Mouse (Mus musculus) megakaryocyte, embryonic 14.5 days (primary cell): ENCODE results near the gene Etnk1. TPM values are rescaled to one million over a fixed set of nuclear protein-coding genes. Genes with fewer than 3 reads are reported as not detected.

Source experiments
- H3K27me3 ChIP-seq: replicated peaks from 2 replicates; pipeline ENCODE3; 2012; ENCODE audit warnings: inconsistent platforms
- H3K36me3 ChIP-seq: replicated peaks from 2 replicates; pipeline ENCODE3; 2012; ENCODE audit warnings: low read length, inconsistent platforms, mixed read lengths
- H3K4me1 ChIP-seq: 2 replicates; pipeline ENCODE4 v1.6.1; 2012; ENCODE audit warnings: inconsistent platforms
- H3K4me3 ChIP-seq: replicated peaks from 2 replicates; pipeline ENCODE3; 2012; ENCODE audit warnings: moderate library complexity, mild to moderate bottlenecking, inconsistent platforms
- H3K9me3 ChIP-seq: 2 replicates; pipeline ENCODE4 v1.6.1; 2012; ENCODE audit warnings: inconsistent platforms
- FLI1 ChIP-seq: IDR thresholded peaks from 2 replicates; pipeline ENCODE4 v1.6.1; 2012; ENCODE audit warnings: low read length, inconsistent platforms, mixed read lengths
- GATA1 ChIP-seq: IDR thresholded peaks from 3 replicates; pipeline ENCODE4 v1.6.1; 2012; ENCODE audit warnings: mixed read lengths, low read length, inconsistent platforms, borderline replicate concordance
- polyA plus RNA-seq: library from polyadenylated mRNA; stranded (reverse); fragments of >175 nt; gene quantifications from 2 replicates; pipeline ENCODE4 v1.2.3, GENCODE M21; 2012; ENCODE audit warnings: low replicate concordance; ENCODE audit not compliant: insufficient read depth

Gene Etnk1
- polyA plus RNA-seq, 1 experiment: 3.1 TPM

- Histone ChIP-seq H3K4me1 (no peaks in the 10 kb centered on the region; the same call in 1 of the 2 replicates), H3K4me3 (no peak overlapping the region), H3K27me3 (no peaks in the 10 kb centered on the region), H3K9me3 (no peaks in the 10 kb centered on the region), H3K36me3 (no peaks in the 10 kb centered on the region)
- TF ChIP-seq GATA1 (no peak), FLI1 (no peak)
These were observed 10.3 kb upstream of the Etnk1 start for GRCm38 (mm10) chr6:143156684-143157083.

- H3K27me3 ChIP-seq: no peaks in the 10 kb centered on the region
- H3K4me3 ChIP-seq: no peak overlapping the region
- no peaks in the 10 kb centered on the region for H3K36me3 ChIP-seq
- H3K9me3 ChIP-seq: no peaks in the 10 kb centered on the region
- H3K4me1 ChIP-seq: no peaks in the 10 kb centered on the region
- TF ChIP-seq FLI1 (no peak), GATA1 (no peak)
These were observed 9.6 kb upstream of the Etnk1 start for GRCm38 (mm10) chr6:143157401-143157800.

GRCm38 (mm10) chr6:143160572-143161231 lies 6.3 kb upstream of the Etnk1 start:
- H3K36me3 ChIP-seq: no peaks in the 10 kb centered on the region
- no peaks in the 10 kb centered on the region for H3K9me3 ChIP-seq
- peaks cover 13% of the 10 kb centered on the region for H3K4me1 ChIP-seq
- no peak overlapping the region for H3K4me3 ChIP-seq
- H3K27me3 ChIP-seq: no peaks in the 10 kb centered on the region
- TF ChIP-seq GATA1: no peak
- TF ChIP-seq FLI1: no peak

- Histone ChIP-seq H3K27me3 (no peaks in the 10 kb centered on the region), H3K4me1 (peaks cover 22% of the 10 kb centered on the region), H3K36me3 (no peaks in the 10 kb centered on the region), H3K4me3 (no peak overlapping the region), H3K9me3 (no peaks in the 10 kb centered on the region)
- TF ChIP-seq FLI1: no peak
These were observed 4.7 kb upstream of the Etnk1 start for GRCm38 (mm10) chr6:143162161-143162877.

- TF ChIP-seq GATA1 (no peak), FLI1 (no peak)
- H3K4me3 ChIP-seq: no peak overlapping the region
These were observed 2.8 kb upstream of the Etnk1 start for GRCm38 (mm10) chr6:143163956-143164905.

GRCm38 (mm10) chr6:143164906-143165255 lies 2.1 kb upstream of the Etnk1 start:
- no peak overlapping the region for H3K4me3 ChIP-seq
- H3K9me3 ChIP-seq: no peaks in the 10 kb centered on the region
- peaks cover 3% of the 10 kb centered on the region for H3K36me3 ChIP-seq
- no peaks in the 10 kb centered on the region for H3K27me3 ChIP-seq
- TF ChIP-seq GATA1 (no peak), FLI1 (no peak)
- peaks cover 32% of the 10 kb centered on the region for H3K4me1 ChIP-seq

More at GRCm38 (mm10) chr6:143163956-143164905, 2.8 kb upstream of the Etnk1 start:
- no peaks in the 10 kb centered on the region for H3K9me3 ChIP-seq
- peaks cover 26% of the 10 kb centered on the region for H3K4me1 ChIP-seq
- H3K36me3 ChIP-seq: peaks cover under 1% of the 10 kb centered on the region
- H3K27me3 ChIP-seq: no peaks in the 10 kb centered on the region

GRCm38 (mm10) chr6:143165404-143166257 lies 1.4 kb upstream of the Etnk1 start:
- H3K36me3 ChIP-seq: peaks cover 7% of the 10 kb centered on the region
- peaks cover 39% of the 10 kb centered on the region for H3K4me1 ChIP-seq
- no peaks in the 10 kb centered on the region for H3K9me3 ChIP-seq
- no peaks in the 10 kb centered on the region for H3K27me3 ChIP-seq
- peak overlapping the region; percentile 99 for H3K4me3 ChIP-seq
- no peak for TF ChIP-seq FLI1

- peaks cover 23% of the 10 kb centered on the region for H3K36me3 ChIP-seq
- no peaks in the 10 kb centered on the region for H3K9me3 ChIP-seq
- H3K4me1 ChIP-seq: peaks cover 57% of the 10 kb centered on the region
- H3K27me3 ChIP-seq: no peaks in the 10 kb centered on the region
- TF ChIP-seq GATA1: no peak
- TF ChIP-seq FLI1: no peak
- H3K4me3 ChIP-seq: peak overlapping the region; percentile 99
These were observed 443 bp downstream of the Etnk1 start for GRCm38 (mm10) chr6:143167409-143167919.

- Histone ChIP-seq H3K36me3 (peaks cover 28% of the 10 kb centered on the region), H3K4me1 (peaks cover 64% of the 10 kb centered on the region), H3K27me3 (no peaks in the 10 kb centered on the region)
These were observed 1.1 kb downstream of the Etnk1 start for GRCm38 (mm10) chr6:143167981-143168674.

More at GRCm38 (mm10) chr6:143167981-143168674, 1.1 kb downstream of the Etnk1 start:
- TF ChIP-seq FLI1: no peak
- no peak for TF ChIP-seq GATA1
- H3K4me3 ChIP-seq: peak overlapping the region; percentile 99
- no peaks in the 10 kb centered on the region for H3K9me3 ChIP-seq
